Mouse (Mus musculus): ENCODE measurements around the gene D5Ertd579e.

DNA sequence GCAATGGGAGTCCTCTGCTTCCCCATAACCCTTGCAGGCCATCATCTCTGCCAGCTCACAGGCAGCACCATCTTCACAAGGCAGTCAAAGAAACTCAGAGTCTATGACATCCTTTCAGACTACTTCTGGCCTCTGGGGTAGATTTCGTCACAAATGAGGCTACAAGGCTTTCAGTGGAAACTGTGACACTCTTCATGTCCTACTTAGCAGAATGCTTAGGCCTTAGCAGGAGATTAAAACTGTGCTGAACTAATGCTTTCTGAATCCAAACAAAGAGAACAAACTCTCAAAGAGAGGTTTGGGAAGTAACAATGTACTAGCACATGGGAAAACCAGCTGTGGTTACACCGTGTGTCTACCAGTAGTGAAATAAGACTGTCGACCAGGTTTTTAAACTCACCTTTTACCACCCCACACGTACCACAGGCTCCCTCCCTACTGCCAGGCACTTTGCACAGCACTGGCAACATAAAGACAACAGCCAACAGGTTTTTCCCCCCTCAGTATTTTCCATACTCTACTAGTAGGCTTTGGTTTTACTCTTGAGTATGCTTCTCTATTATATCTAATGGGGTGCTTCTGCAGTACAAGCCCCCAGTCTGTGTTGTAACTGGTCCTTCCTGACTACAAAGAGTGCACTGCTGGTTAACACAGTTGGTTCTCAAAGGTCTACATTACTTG, 15.8 kb downstream of the D5Ertd579e start:
- TF ChIP-seq CTCF (conservative IDR thresholded peaks at IDR 0.05 in 1 of 2, IDR thresholded peaks at IDR 0.05 in 1 of 2; ENCODE audit: low read depth in 2 of 2, low read length in 2 of 2) (no peak), EP300 (IDR thresholded peaks at IDR 0.05; ENCODE audit: low read length) (peak; percentile 32; the same call in 1 of the 2 replicates), USF2 (conservative IDR thresholded peaks at IDR 0.05; ENCODE audit: low read depth, low read length) (no peak)

Measured in CH12.LX (cell line).